Mouse (Mus musculus) limb, embryonic 13.5 days (tissue): ENCODE measurements around the gene Ftsj3. TPM values are rescaled to one million over a fixed set of nuclear protein-coding genes. Genes with fewer than 3 reads are reported as not detected.

Experiments
- polyA plus RNA-seq: library from polyadenylated mRNA; unstranded; fragments of >200 nt; fragmentation: Nextera tagmentation; extraction: Ambion mirVana; gene quantifications from 2 replicates; pipeline ENCODE4 v1.2.1, GENCODE M21; 2015

Ftsj3 gene
- polyA plus RNA-seq, 1 experiment from 2014 or later = 58.5 TPM

Other genes with a start within 250 kb of the Ftsj3 start
- 0.22 and 0.23 TPM in 2 replicates for gene Kcnh6, start 248.0 kb downstream of the Ftsj3 start, polyA plus RNA-seq
- 68.6 and 73.4 TPM in 2 replicates for gene Dcaf7, start 219.2 kb downstream of the Ftsj3 start, polyA plus RNA-seq
- 8.6 and 9.7 TPM in 2 replicates for gene Taco1, start 190.0 kb downstream of the Ftsj3 start, polyA plus RNA-seq
- 25.3 and 27.1 TPM in 2 replicates for gene Map3k3, start 171.5 kb downstream of the Ftsj3 start, polyA plus RNA-seq
- gene Gm10840, start 95.2 kb downstream of the Ftsj3 start, polyA plus RNA-seq = not detected in 2 replicates
- gene Limd2, start 95.2 kb downstream of the Ftsj3 start, polyA plus RNA-seq = 378 and 399 TPM in 2 replicates
- 32.8 and 33.7 TPM in 2 replicates for gene Strada, start 53.9 kb downstream of the Ftsj3 start, polyA plus RNA-seq
- 73.2 and 76.8 TPM in 2 replicates for gene Ccdc47, start 39.7 kb downstream of the Ftsj3 start, polyA plus RNA-seq
- 88.5 and 91.4 TPM in 2 replicates for gene Ddx42, start 39.2 kb downstream of the Ftsj3 start, polyA plus RNA-seq
- 320 and 338 TPM in 2 replicates for gene Psmc5, start 75 bp upstream of the Ftsj3 start, polyA plus RNA-seq
- 82.6 and 82.7 TPM in 2 replicates for gene Smarcd2, start 16.9 kb upstream of the Ftsj3 start, polyA plus RNA-seq
- gene Tcam1, start 20.6 kb upstream of the Ftsj3 start, polyA plus RNA-seq = 0.34 and 0.43 TPM in 2 replicates
- gene Gh, start 45.8 kb upstream of the Ftsj3 start, polyA plus RNA-seq = not detected in 2 replicates
- gene Cd79b, start 58.7 kb upstream of the Ftsj3 start, polyA plus RNA-seq = 1.6 and 2.9 TPM in 2 replicates
- 0.42 and 0.49 TPM in 2 replicates for gene Scn4a, start 97.2 kb upstream of the Ftsj3 start, polyA plus RNA-seq
- 0.25 TPM in 1 of 2 replicates, not detected in the other for gene Prr29, start 109.4 kb upstream of the Ftsj3 start, polyA plus RNA-seq
- 28.7 and 30.1 TPM in 2 replicates for gene Icam2, start 132.0 kb upstream of the Ftsj3 start, polyA plus RNA-seq
- 6.8 and 7.6 TPM in 2 replicates for gene Ern1, start 231.8 kb upstream of the Ftsj3 start, polyA plus RNA-seq